Mouse (Mus musculus): Measurements from ENCODE around the gene 0610040J01Rik. TPM values are rescaled to one million over a fixed set of nuclear protein-coding genes. Genes with fewer than 3 reads are reported as not detected.

The 0610040J01Rik gene
- polyA plus RNA-seq, 1 experiment from 2014 or later = 2.0 TPM

DNA sequence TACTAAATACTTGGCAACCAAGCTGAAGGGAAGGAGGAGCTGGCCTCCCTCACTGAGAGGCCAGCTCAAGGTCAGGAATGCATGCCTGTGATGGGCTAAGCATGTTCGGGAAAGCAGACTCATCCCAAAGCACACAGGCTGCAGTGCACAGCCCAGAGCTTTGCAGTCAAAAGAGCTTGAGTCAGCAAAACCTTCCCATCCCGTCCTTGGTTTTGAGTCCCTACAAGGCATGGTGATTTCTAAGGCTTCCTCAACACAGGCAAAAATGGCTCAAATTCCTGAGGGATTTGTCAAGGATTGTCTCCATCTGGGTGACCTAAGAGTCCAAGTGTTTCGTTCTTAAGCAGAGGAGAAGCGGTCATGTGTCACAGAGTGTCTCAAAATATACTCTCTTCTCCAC is 106.0 kb downstream of the 0610040J01Rik start:
- Histone ChIP-seq H3K4me3 (no peak overlapping the region), H3K36me3 (replicated peaks) (peaks cover 18% of the 10 kb centered on the region), H3K27me3 (ENCODE audit: poor library complexity, severe bottlenecking) (no peaks in the 10 kb centered on the region), H3K9me3 (no peaks in the 10 kb centered on the region), H3K27ac (no peak overlapping the region), H3K4me1 (no peaks in the 10 kb centered on the region)
- DNase-seq (ENCODE audit: extremely low spot score, low spot score) = no peak
- 89% methylated on average over 4 of the region's 4 CpGs for WGBS

DNA sequence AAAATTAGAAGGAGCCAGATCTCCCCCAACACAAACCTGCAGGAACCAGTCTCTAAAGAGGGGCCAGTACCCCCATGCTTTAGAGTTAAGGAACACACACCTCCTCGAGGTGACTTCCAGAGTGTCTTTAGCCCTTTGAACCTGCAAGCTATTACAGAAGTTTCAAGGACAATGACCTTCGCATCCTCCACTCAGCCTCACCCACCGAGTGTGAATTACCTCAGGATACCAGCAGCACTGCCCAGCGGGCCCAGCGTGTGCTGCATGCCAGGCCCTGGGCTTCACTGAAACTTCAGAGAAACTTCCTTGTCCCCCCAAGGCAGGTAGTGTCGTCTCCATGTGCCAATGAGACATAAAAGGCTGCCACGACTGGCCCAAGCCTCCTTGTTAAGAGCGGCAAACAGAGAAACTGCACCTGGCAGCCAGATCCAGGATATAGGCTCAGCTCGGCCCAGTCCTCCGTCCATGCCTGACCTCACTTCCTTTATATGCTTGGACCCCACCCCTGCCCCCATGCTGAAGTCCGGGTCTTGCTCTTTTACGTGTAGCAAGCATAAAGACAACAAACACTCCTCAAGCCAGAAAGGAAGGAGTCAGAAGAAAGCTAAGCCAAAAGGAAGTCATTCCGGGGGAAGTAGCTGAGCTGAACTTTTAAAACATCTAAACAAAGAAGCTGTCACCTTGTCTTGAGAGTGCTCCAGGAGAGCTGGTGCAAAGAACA is 111.3 kb downstream of the 0610040J01Rik start:
- Histone ChIP-seq H3K9me3 (no peaks in the 10 kb centered on the region), H3K27me3 (ENCODE audit: poor library complexity, severe bottlenecking) (no peaks in the 10 kb centered on the region), H3K4me1 (no peaks in the 10 kb centered on the region), H3K36me3 (replicated peaks) (peaks cover 61% of the 10 kb centered on the region), H3K27ac (no peak overlapping the region), H3K4me3 (no peak overlapping the region)
- 86% methylated on average over 13 of the region's 13 CpGs for WGBS
- DNase-seq (ENCODE audit: extremely low spot score, low spot score) = no peak

GRCm38 (mm10) chr5:63925035-63925628 is 113.0 kb downstream of the 0610040J01Rik start:
- Histone ChIP-seq H3K36me3 (replicated peaks) (peaks cover 75% of the 10 kb centered on the region), H3K27me3 (ENCODE audit: poor library complexity, severe bottlenecking) (no peaks in the 10 kb centered on the region), H3K4me1 (no peaks in the 10 kb centered on the region), H3K9me3 (no peaks in the 10 kb centered on the region), H3K27ac (no peak overlapping the region), H3K4me3 (no peak overlapping the region)
- no peak for DNase-seq (ENCODE audit: extremely low spot score, low spot score)
- 94% methylated on average over 14 of the region's 14 CpGs for WGBS

DNA sequence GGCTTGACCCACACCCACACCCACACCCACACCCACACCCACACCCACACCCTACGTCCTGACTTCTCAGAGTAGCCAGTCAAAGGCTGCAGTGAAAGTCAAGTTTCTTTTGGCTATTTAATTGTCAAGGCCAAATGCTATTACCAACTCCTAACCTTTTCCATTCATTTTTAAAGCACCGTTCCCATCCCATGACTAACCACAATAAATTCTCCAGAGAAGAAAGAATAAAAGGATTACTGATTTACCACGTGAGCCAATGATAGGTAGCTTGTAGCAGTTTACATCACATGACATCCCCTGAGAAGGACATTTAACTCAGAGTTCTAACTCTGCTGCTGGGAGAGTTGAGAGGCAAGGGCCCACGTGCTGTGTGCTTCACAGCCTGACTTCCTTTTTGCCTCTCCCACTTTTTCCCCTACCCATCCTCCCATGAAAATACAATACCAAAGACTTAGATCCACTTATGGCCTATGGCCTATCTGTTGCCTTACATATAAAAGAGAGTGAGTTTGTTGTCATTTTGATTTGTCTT is 118.7 kb downstream of the 0610040J01Rik start:
- WGBS = 83% methylated on average over 4 of the region's 4 CpGs
- DNase-seq (ENCODE audit: extremely low spot score, low spot score) = no peak
- Histone ChIP-seq H3K9me3 (no peaks in the 10 kb centered on the region), H3K27ac (no peak overlapping the region), H3K4me3 (no peak overlapping the region), H3K4me1 (peaks cover 9% of the 10 kb centered on the region), H3K36me3 (replicated peaks) (peaks cover 64% of the 10 kb centered on the region), H3K27me3 (ENCODE audit: poor library complexity, severe bottlenecking) (no peaks in the 10 kb centered on the region)

DNA sequence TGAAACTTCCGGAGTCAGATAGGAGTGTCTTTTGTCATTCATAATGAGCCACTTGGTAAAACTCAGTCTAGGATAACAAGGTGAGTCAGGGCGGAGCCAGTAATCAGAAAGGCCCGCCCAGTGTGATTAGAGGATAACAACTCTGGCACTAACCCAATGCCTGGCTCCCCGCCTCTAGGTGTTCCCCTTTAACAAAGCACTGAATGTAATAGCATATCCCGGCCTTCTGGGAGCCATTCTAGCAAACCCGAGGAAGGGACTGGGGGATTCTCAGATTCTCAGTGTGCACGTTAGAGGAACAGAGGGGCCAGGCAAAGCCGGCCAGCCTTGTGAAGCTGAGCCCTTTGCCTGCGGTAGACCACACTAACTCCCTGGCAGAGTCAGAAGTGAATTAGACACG is 120.7 kb downstream of the 0610040J01Rik start:
- peaks cover 9% of the 10 kb centered on the region for H3K4me1 ChIP-seq
- DNase-seq (ENCODE audit: extremely low spot score, low spot score) = no peak
- peaks cover 57% of the 10 kb centered on the region for H3K36me3 ChIP-seq (replicated peaks)
- H3K9me3 ChIP-seq = no peaks in the 10 kb centered on the region
- H3K27ac ChIP-seq = no peak overlapping the region
- 46% methylated on average over 10 of the region's 10 CpGs for WGBS
- H3K27me3 ChIP-seq (ENCODE audit: poor library complexity, severe bottlenecking) = no peaks in the 10 kb centered on the region
- H3K4me3 ChIP-seq = no peak overlapping the region

GRCm38 (mm10) chr5:63935581-63935980 is 123.4 kb downstream of the 0610040J01Rik start:
- WGBS = 88% methylated on average over 6 of the region's 6 CpGs
- peaks cover 30% of the 10 kb centered on the region for H3K36me3 ChIP-seq (replicated peaks)

DNA sequence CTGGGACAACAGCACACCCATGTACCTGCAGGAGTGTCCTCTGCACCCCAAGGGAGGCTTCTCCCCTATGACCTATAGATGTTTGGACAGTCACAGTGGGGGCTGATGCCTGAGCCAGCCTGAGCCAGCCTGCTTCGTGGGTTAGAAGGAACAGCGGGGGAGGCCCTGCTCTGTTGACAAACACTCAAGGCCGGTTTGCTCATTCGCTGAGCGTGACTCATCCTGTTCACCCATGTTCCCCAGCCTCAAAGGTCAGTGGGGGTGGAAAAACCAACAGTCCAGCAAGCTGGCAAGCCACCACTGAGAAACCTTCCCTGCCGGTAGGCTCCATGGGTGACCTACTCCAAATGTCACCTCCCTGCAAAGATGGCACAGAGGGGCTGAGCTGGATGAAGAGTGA is 124.6 kb downstream of the 0610040J01Rik start:
- 81% methylated on average over 6 of the region's 6 CpGs for WGBS
- Histone ChIP-seq H3K4me1 (peaks cover 9% of the 10 kb centered on the region), H3K27me3 (ENCODE audit: poor library complexity, severe bottlenecking) (no peaks in the 10 kb centered on the region), H3K4me3 (no peak overlapping the region), H3K27ac (no peak overlapping the region), H3K9me3 (no peaks in the 10 kb centered on the region), H3K36me3 (replicated peaks) (peaks cover 30% of the 10 kb centered on the region)
- DNase-seq (ENCODE audit: extremely low spot score, low spot score) = no peak

More at GRCm38 (mm10) chr5:63935581-63935980, 123.4 kb downstream of the 0610040J01Rik start:
- no peak for DNase-seq (ENCODE audit: extremely low spot score, low spot score)
- H3K27ac ChIP-seq = no peak overlapping the region
- peaks cover 9% of the 10 kb centered on the region for H3K4me1 ChIP-seq
- H3K9me3 ChIP-seq = no peaks in the 10 kb centered on the region
- no peak overlapping the region for H3K4me3 ChIP-seq
- no peaks in the 10 kb centered on the region for H3K27me3 ChIP-seq (ENCODE audit: poor library complexity, severe bottlenecking)

- H3K27me3 ChIP-seq (ENCODE audit: poor library complexity, severe bottlenecking) = no peaks in the 10 kb centered on the region
- DNase-seq (ENCODE audit: extremely low spot score, low spot score) = no peak
- no peak overlapping the region for H3K4me3 ChIP-seq
- H3K27ac ChIP-seq = no peak overlapping the region
- no peaks in the 10 kb centered on the region for H3K4me1 ChIP-seq
- no peaks in the 10 kb centered on the region for H3K9me3 ChIP-seq
- peaks cover 27% of the 10 kb centered on the region for H3K36me3 ChIP-seq (replicated peaks)
- 77% methylated on average over 4 of the region's 4 CpGs for WGBS
These were observed 126.4 kb downstream of the 0610040J01Rik start for GRCm38 (mm10) chr5:63938575-63938974.

DNA sequence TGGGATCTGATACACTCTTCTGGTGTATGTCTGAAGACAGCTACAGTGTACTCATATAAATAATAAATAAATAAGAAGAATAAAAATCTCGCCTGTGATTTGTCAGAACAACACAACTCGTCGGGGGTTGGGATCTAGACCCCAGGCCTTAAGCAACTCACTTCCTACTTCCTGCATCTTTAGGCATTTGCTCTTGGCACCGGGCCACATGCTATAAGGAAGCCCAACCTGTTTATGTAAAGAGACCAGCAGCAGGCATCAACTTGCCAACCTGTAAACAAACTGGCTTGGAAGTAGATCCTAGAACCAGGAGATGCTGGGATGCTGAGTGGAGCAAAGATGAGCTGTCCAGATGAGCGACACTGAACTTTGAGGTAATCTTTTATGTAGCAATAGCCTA is 129.7 kb downstream of the 0610040J01Rik start:
- Histone ChIP-seq H3K9me3 (no peaks in the 10 kb centered on the region), H3K4me1 (peaks cover 8% of the 10 kb centered on the region), H3K27me3 (ENCODE audit: poor library complexity, severe bottlenecking) (no peaks in the 10 kb centered on the region), H3K27ac (no peak overlapping the region), H3K36me3 (replicated peaks) (peaks cover 2% of the 10 kb centered on the region; the same call in 1 of the 2 replicates), H3K4me3 (no peak overlapping the region)
- WGBS = 80% methylated on average over 5 of the region's 5 CpGs
- DNase-seq (ENCODE audit: extremely low spot score, low spot score) = no peak

DNA sequence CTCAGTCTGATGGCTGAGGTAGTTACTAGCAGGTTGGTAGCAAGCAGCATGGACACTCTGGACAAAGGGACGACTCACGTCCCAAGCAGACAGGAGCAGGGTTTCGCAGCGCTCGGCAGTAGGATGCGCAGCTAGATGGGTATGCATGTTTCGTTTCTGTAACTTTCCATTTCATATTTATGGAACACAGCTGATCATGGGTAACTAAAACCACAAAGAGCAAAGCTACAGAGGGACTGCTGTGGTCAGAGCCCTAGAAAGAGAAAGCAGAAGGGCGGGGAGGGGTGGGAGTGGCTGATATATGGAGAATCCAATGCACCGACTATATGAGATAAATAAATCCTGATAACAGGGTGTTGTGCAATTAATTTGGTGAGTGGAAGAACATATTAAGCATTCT is 131.1 kb downstream of the 0610040J01Rik start:
- H3K4me1 ChIP-seq = peaks cover 12% of the 10 kb centered on the region
- H3K36me3 ChIP-seq (replicated peaks) = no peaks in the 10 kb centered on the region
- WGBS = 94% methylated on average over 9 of the region's 9 CpGs
- H3K27me3 ChIP-seq (ENCODE audit: poor library complexity, severe bottlenecking) = no peaks in the 10 kb centered on the region
- no peak overlapping the region for H3K27ac ChIP-seq
- no peaks in the 10 kb centered on the region for H3K9me3 ChIP-seq
- H3K4me3 ChIP-seq = no peak overlapping the region
- no peak for DNase-seq (ENCODE audit: extremely low spot score, low spot score)

GRCm38 (mm10) chr5:63947526-63947925 is 135.4 kb downstream of the 0610040J01Rik start:
- Histone ChIP-seq H3K36me3 (replicated peaks) (no peaks in the 10 kb centered on the region), H3K27me3 (ENCODE audit: poor library complexity, severe bottlenecking) (no peaks in the 10 kb centered on the region), H3K9me3 (no peaks in the 10 kb centered on the region), H3K4me3 (no peak overlapping the region), H3K4me1 (peaks cover 27% of the 10 kb centered on the region), H3K27ac (no peak overlapping the region)
- 59% methylated on average over 8 of the region's 8 CpGs for WGBS
- DNase-seq (ENCODE audit: extremely low spot score, low spot score) = no peak

DNA sequence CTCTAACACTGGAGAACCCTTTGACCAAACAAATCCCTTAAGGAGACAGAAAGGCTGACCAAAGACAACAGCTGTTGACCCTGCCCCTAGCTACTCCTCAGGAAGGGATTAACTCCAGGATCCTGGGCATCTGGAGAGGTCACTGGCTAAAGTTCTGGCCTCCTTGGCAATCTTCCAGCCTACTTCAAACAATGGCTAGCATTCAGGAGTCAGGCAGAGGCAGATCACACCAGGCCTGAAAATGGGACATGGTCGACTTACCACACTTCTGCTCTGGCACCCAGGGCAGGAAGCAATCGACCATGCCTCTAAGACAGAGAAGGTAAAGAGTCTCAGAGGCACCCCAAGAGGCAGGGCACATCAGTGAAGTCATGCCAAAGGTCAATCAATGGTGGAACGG is 137.0 kb downstream of the 0610040J01Rik start:
- WGBS = 30% methylated on average over 3 of the region's 3 CpGs
- Histone ChIP-seq H3K36me3 (replicated peaks) (no peaks in the 10 kb centered on the region), H3K27me3 (ENCODE audit: poor library complexity, severe bottlenecking) (no peaks in the 10 kb centered on the region), H3K4me3 (no peak overlapping the region), H3K4me1 (peaks cover 27% of the 10 kb centered on the region), H3K27ac (no peak overlapping the region), H3K9me3 (no peaks in the 10 kb centered on the region)
- no peak for DNase-seq (ENCODE audit: extremely low spot score, low spot score)
